Mouse (Mus musculus) embryonic facial prominence, embryonic 11.5 days (tissue): ENCODE data around the gene Ptpn1. TPM values are rescaled to one million over a fixed set of nuclear protein-coding genes. Genes with fewer than 3 reads are reported as not detected.

ENCODE experiments used
- ATAC-seq: fragments of 200-750 bp; cut with Nextera tagmentation; replicated peaks from 2 replicates; pipeline ENCODE4 v1.8.0; 2017; ENCODE audit warnings: low read depth; ENCODE audit not compliant: insufficient number of reproducible peaks, low FRiP score, low TSS enrichment
- DNase-seq: peaks from one replicate; pipeline ENCODE4 v3.0.0-alpha.2; 2015; ENCODE audit warnings: low spot score
- H3K27ac ChIP-seq: fragments of 300-500 bp; sonication (generic); replicated peaks from 2 replicates; pipeline ENCODE4 v1.5.1; 2014; ENCODE audit warnings: mild to moderate bottlenecking, low read depth, low read length, control low read depth
- H3K27me3 ChIP-seq: fragments of 300-500 bp; sonication (generic); 2 replicates; pipeline ENCODE4 v1.6.1; 2014; ENCODE audit warnings: mild to moderate bottlenecking, low read length, moderate library complexity, mixed read lengths; ENCODE audit not compliant: control insufficient read depth, insufficient read depth
- H3K36me3 ChIP-seq: fragments of 300-500 bp; sonication (generic); replicated peaks from 2 replicates; pipeline ENCODE4 v1.6.1; 2014; ENCODE audit warnings: low read depth, mild to moderate bottlenecking, low read length, moderate library complexity, mixed read lengths; ENCODE audit not compliant: control insufficient read depth, insufficient read depth
- H3K4me1 ChIP-seq: fragments of 300-500 bp; sonication (generic); 2 replicates; pipeline ENCODE4 v1.6.1; 2014; ENCODE audit warnings: low read length, mixed read lengths; ENCODE audit not compliant: control insufficient read depth, insufficient read depth
- H3K4me2 ChIP-seq: fragments of 300-500 bp; sonication (generic); 2 replicates; pipeline ENCODE4 v1.6.1; 2014; ENCODE audit warnings: low read depth, mild to moderate bottlenecking, control low read depth, low read length, moderate library complexity
- H3K4me3 ChIP-seq: fragments of 300-500 bp; sonication (generic); 2 replicates; pipeline ENCODE4 v1.5.1; 2014; ENCODE audit warnings: low read depth, low read length, control low read depth
- H3K9ac ChIP-seq: fragments of 300-500 bp; sonication (generic); replicated peaks from 2 replicates; pipeline ENCODE4 v1.6.1; 2014; ENCODE audit warnings: mild to moderate bottlenecking, control low read depth, low read length
- H3K9me3 ChIP-seq: fragments of 300-500 bp; sonication (generic); replicated peaks from 2 replicates; pipeline ENCODE4 v1.6.1; 2016; ENCODE audit warnings: mild to moderate bottlenecking, low read length, inconsistent platforms, mixed read lengths; ENCODE audit not compliant: control insufficient read depth
- WGBS: fragments of 180-500 bp; shearing (Covaris S2); extraction: QIAGEN DNeasy Blood & Tissue Kit; methylation state at CpG from one replicate; pipeline ENCODE4 v1.1.7; 2014; 5-methylcytosine and 5-hydroxymethylcytosine counted together
- polyA plus RNA-seq: library from polyadenylated mRNA; unstranded; fragments of >200 nt; fragmentation: Nextera tagmentation; extraction: Ambion mirVana; gene quantifications from 2 replicates; pipeline ENCODE4 v1.2.1, GENCODE M21; 2014

Gene Ptpn1
- polyA plus RNA-seq, 1 experiment from 2014 or later = 56.6 TPM

DNA sequence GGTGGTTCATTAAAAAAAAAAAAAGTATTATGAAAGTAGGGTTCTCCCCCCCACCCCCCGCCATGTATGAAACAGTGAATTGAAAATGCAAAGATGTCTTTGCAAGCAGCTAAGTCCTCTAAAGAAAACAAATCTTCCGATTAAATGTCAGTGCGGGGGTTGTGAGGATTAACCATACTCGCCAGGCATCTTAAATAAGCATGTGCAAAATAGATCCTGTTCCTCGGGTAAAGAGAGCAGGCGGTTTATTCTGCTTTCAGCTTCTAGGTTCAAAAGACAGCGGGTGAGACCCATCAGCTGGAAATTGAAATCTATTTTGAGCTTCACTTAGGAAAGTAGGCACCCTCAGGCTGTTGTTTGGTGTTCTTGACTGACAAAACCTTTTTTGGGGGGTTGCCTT, 1.5 kb downstream of the Ptpn1 start:
- Histone ChIP-seq H3K4me1 (no peaks in the 10 kb centered on the region), H3K4me2 (peak overlapping the region; percentile 85), H3K4me3 (peak overlapping the region; percentile 91), H3K9ac (peak overlapping the region; percentile 85), H3K27ac (no peak overlapping the region), H3K27me3 (no peaks in the 10 kb centered on the region), H3K9me3 (no peaks in the 10 kb centered on the region), H3K36me3 (no peaks in the 10 kb centered on the region)
- WGBS = 42% methylated on average over 7 of the region's 7 CpGs
- no peak for ATAC-seq
- no peak for DNase-seq

DNA sequence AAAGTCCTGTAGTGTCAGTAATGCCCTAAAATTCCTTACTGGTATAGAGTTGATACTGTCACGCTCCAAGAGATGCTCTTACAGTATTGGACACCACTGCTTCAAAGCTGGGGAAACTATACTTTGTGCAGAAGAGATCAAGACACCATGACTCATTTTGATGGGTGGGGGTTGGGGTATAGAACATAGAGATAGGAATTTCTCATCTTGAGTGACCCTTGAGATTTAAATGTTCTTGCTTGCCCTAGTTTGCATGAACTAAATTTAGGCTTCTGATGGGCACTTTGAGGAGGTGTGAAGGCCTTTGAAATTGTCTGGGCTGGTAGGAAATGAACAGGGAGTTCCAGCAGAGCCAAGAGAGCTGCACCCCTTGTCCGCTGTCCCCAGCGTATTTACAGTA, 4.1 kb downstream of the Ptpn1 start:
- no peak overlapping the region for H3K4me2 ChIP-seq
- ATAC-seq (no peak), DNase-seq (no peak)
- H3K4me3 ChIP-seq = no peak overlapping the region
- no peaks in the 10 kb centered on the region for H3K27me3 ChIP-seq
- H3K4me1 ChIP-seq = peaks cover 3% of the 10 kb centered on the region; the same call in 1 of the 2 replicates
- no peaks in the 10 kb centered on the region for H3K9me3 ChIP-seq
- WGBS = 86% methylated on average over 3 of the region's 3 CpGs
- no peak overlapping the region for H3K27ac ChIP-seq
- no peaks in the 10 kb centered on the region for H3K36me3 ChIP-seq
- no peak overlapping the region for H3K9ac ChIP-seq

GRCm38 (mm10) chr2:167938786-167939185, 6.9 kb downstream of the Ptpn1 start:
- Histone ChIP-seq H3K9me3 (no peaks in the 10 kb centered on the region), H3K4me3 (no peak overlapping the region), H3K4me2 (no peak overlapping the region), H3K27ac (no peak overlapping the region), H3K4me1 (peaks cover 8% of the 10 kb centered on the region), H3K9ac (no peak overlapping the region), H3K27me3 (no peaks in the 10 kb centered on the region), H3K36me3 (no peaks in the 10 kb centered on the region)
- 84% methylated on average over 3 of the region's 3 CpGs for WGBS
- ATAC-seq = no peak
- DNase-seq = no peak

DNA sequence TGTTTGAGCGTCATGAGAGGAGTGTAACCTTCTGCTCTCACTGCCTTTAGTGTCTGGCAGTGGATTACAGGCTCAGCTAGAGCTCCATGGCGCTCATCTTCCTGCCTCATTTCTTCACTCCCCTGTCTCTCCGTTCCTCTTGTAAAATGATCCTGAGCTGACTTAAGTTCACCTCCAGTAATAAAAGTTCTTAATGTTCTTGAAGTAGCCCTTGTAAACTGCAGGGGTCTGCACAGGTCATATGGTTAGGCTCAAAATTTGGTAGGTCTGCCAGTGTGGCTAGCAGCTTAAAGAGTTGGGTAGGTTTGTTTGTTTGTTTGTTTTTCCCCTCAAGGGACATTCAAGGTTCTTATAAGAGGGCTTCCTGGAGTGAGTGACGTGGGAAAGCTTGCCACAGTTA, 7.3 kb downstream of the Ptpn1 start:
- no peak for DNase-seq
- 59% methylated on average over 4 of the region's 4 CpGs for WGBS
- peaks cover 8% of the 10 kb centered on the region for H3K4me1 ChIP-seq
- H3K4me2 ChIP-seq = no peak overlapping the region
- no peak overlapping the region for H3K4me3 ChIP-seq
- no peak overlapping the region for H3K27ac ChIP-seq
- no peak overlapping the region for H3K9ac ChIP-seq
- no peak for ATAC-seq
- H3K36me3 ChIP-seq = no peaks in the 10 kb centered on the region
- no peaks in the 10 kb centered on the region for H3K27me3 ChIP-seq
- H3K9me3 ChIP-seq = no peaks in the 10 kb centered on the region

DNA sequence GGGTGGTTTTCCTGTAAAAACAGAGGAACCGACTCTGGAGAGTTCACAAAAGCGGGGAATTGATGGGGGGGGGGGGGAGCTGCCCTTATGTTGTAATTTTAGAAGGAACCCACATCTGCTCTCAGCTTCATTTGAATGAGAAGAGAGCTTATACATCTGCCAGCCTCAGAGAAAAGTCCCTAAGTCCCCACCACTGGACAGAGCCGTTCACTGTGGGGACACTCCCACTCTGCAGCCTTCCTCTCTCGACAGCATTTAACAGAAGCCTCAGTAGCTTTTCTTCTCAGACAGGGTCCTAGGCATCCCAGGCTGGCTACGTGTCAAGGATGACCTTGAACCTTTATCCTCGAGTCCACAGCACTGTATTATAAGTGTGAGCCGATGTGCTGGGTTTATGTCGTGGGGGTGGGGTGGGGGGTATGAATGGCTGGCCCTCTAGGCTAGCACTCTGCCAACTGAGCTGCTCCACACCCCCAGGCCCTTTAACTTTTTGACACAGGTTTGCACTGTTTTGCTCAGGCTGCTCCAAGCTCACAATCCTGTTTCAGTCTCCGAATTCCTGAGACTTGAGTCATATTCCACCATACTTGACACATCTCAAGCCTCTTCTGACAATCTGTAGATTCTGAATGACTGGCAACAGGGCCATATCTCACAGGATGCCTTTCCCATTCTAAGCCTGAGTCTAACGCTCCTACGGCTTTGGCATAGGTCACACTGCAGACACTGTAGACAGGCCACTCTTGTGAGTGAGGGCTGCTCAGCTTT, 8.0 kb downstream of the Ptpn1 start:
- H3K4me2 ChIP-seq = no peak overlapping the region

GRCm38 (mm10) chr2:167940636-167941035, 8.8 kb downstream of the Ptpn1 start:
- no peaks in the 10 kb centered on the region for H3K36me3 ChIP-seq
- no peak overlapping the region for H3K4me3 ChIP-seq
- no peak for ATAC-seq
- no peak overlapping the region for H3K9ac ChIP-seq
- no peak for DNase-seq
- no peak overlapping the region for H3K4me2 ChIP-seq
- no peaks in the 10 kb centered on the region for H3K9me3 ChIP-seq
- H3K4me1 ChIP-seq = peaks cover 8% of the 10 kb centered on the region
- WGBS = 89% methylated on average over 11 of the region's 11 CpGs
- no peaks in the 10 kb centered on the region for H3K27me3 ChIP-seq
- H3K27ac ChIP-seq = no peak overlapping the region

More for the DNA sequence above, 8.0 kb downstream of the Ptpn1 start:
- DNase-seq = no peak
- WGBS = 62% methylated on average over 11 of the region's 11 CpGs
- Histone ChIP-seq H3K9ac (no peak overlapping the region), H3K4me3 (no peak overlapping the region), H3K36me3 (no peaks in the 10 kb centered on the region), H3K4me1 (peaks cover 8% of the 10 kb centered on the region), H3K9me3 (no peaks in the 10 kb centered on the region), H3K27ac (no peak overlapping the region), H3K27me3 (no peaks in the 10 kb centered on the region)
- ATAC-seq = no peak

DNA sequence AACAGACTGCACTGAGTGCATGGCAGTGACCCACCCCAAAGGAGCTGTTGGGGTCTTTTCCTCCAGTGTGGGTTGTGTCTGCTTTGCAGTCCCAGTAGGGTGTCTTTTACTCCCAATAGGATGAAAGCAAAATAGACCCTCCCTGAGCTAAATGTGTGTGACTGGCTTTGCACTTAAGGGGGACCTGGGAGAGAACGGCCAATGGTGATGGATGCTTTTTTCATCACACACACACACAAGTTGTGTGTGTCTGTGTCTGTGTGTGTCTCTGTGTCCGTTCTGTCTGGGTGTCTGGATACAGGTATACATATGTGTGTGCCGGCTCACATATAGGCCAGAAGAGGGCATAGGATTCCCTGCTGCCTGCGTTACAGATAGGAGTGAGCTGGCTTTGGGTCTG, 9.5 kb downstream of the Ptpn1 start:
- Histone ChIP-seq H3K4me2 (no peak overlapping the region), H3K27me3 (no peaks in the 10 kb centered on the region), H3K4me1 (peaks cover 8% of the 10 kb centered on the region), H3K27ac (no peak overlapping the region), H3K9ac (no peak overlapping the region), H3K9me3 (no peaks in the 10 kb centered on the region), H3K36me3 (no peaks in the 10 kb centered on the region), H3K4me3 (no peak overlapping the region)
- ATAC-seq (no peak), DNase-seq (no peak)
- 57% methylated on average over 4 of the region's 4 CpGs for WGBS

GRCm38 (mm10) chr2:167941745-167942176, 9.9 kb downstream of the Ptpn1 start:
- WGBS = 53% methylated on average over 6 of the region's 6 CpGs

More at GRCm38 (mm10) chr2:167941745-167942176, 9.9 kb downstream of the Ptpn1 start:
- no peaks in the 10 kb centered on the region for H3K27me3 ChIP-seq
- DNase-seq = no peak
- peaks cover 8% of the 10 kb centered on the region for H3K4me1 ChIP-seq
- H3K4me3 ChIP-seq = no peak overlapping the region
- H3K9me3 ChIP-seq = no peaks in the 10 kb centered on the region
- no peak overlapping the region for H3K4me2 ChIP-seq
- no peaks in the 10 kb centered on the region for H3K36me3 ChIP-seq
- H3K27ac ChIP-seq = no peak overlapping the region
- no peak overlapping the region; the same call in 1 of the 2 replicates for H3K9ac ChIP-seq
- ATAC-seq = no peak
